Mouse (Mus musculus): ENCODE results near the gene Chrna5. TPM values are rescaled to one million over a fixed set of nuclear protein-coding genes. Genes with fewer than 3 reads are reported as not detected.

The Chrna5 gene
- polyA plus RNA-seq (2015; fragmentation: Nextera tagmentation; extraction: Ambion mirVana): 0.19 and 0.33 TPM in 2 replicates

DNA sequence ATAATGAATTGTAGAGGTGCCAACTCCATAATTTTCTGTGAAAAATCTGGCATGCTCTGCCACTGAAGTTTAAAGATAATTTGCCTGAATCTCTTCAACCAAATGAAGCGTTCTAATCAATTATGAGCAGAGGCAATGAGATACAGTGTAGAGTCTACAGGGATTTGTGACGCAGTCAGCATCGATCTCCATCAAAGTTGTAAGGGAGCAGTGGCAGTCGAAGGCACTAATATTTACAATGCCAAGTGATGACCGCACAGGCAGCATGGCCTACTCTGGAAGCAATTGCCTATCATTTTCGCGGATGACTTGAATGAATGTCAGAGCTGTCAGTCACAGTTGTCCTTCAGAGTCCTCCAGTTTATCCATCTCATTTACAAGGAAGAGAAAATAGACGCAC lies at the start of gene Chrna5:
TSS of gene Chrna5 (plus strand) at position 207 of the 400 bp plus-strand sequence.

GRCm38 (mm10) chr9:54950575-54951321 lies 29.9 kb upstream of the Chrna5 start, which contains the start of the genes Psma4 and AY074887:
Psma4 (plus strand) TSS chr9:54950790.
AY074887 (minus strand) TSS chr9:54950998.

GRCm38 (mm10) chr9:55026275-55026663 lies 45.6 kb downstream of the Chrna5 start, which contains the start of gene Chrna3:
Chrna3 (minus strand) TSS chr9:55026562.

GRCm38 (mm10) chr9:55048211-55048880 lies 67.7 kb downstream of the Chrna5 start, which contains the start of gene Chrnb4:
Chrnb4 (minus strand) TSS chr9:55048779.

Other genes starting within 250 kb of the Chrna5 start
- gene Wdr61, start 246.4 kb upstream of the Chrna5 start, polyA plus RNA-seq (2015; fragmentation: Nextera tagmentation; extraction: Ambion mirVana): 68.7 and 78.0 TPM in 2 replicates
- gene Crabp1, start 216.1 kb upstream of the Chrna5 start, polyA plus RNA-seq (2015; fragmentation: Nextera tagmentation; extraction: Ambion mirVana): 34.3 and 37.0 TPM in 2 replicates
- 10.9 and 12.5 TPM in 2 replicates for gene Ireb2, start 117.1 kb upstream of the Chrna5 start, polyA plus RNA-seq (2015; fragmentation: Nextera tagmentation; extraction: Ambion mirVana)
- 1.9 and 2.2 TPM in 2 replicates for gene Hykk, start 63.6 kb upstream of the Chrna5 start, polyA plus RNA-seq (2015; fragmentation: Nextera tagmentation; extraction: Ambion mirVana)
- gene Psma4, start 30.1 kb upstream of the Chrna5 start, polyA plus RNA-seq (2015; fragmentation: Nextera tagmentation; extraction: Ambion mirVana): 216 and 239 TPM in 2 replicates
- 0.35 and 0.72 TPM in 2 replicates for gene AY074887, start 29.9 kb upstream of the Chrna5 start, polyA plus RNA-seq (2015; fragmentation: Nextera tagmentation; extraction: Ambion mirVana)
- not detected in 2 replicates for gene Chrna3, start 45.7 kb downstream of the Chrna5 start, polyA plus RNA-seq (2015; fragmentation: Nextera tagmentation; extraction: Ambion mirVana)
- 0.04 TPM in 1 of 2 replicates, not detected in the other for gene Chrnb4, start 67.9 kb downstream of the Chrna5 start, polyA plus RNA-seq (2015; fragmentation: Nextera tagmentation; extraction: Ambion mirVana)
- gene Ube2q2, start 168.0 kb downstream of the Chrna5 start, polyA plus RNA-seq (2015; fragmentation: Nextera tagmentation; extraction: Ambion mirVana): 19.0 and 20.1 TPM in 2 replicates
- gene Fbxo22, start 228.0 kb downstream of the Chrna5 start, polyA plus RNA-seq (2015; fragmentation: Nextera tagmentation; extraction: Ambion mirVana): 23.3 and 29.3 TPM in 2 replicates

All from skeletal muscle tissue, postnatal 0 days (tissue).